Mouse (Mus musculus): ENCODE results near the gene Rpf1.

DNA sequence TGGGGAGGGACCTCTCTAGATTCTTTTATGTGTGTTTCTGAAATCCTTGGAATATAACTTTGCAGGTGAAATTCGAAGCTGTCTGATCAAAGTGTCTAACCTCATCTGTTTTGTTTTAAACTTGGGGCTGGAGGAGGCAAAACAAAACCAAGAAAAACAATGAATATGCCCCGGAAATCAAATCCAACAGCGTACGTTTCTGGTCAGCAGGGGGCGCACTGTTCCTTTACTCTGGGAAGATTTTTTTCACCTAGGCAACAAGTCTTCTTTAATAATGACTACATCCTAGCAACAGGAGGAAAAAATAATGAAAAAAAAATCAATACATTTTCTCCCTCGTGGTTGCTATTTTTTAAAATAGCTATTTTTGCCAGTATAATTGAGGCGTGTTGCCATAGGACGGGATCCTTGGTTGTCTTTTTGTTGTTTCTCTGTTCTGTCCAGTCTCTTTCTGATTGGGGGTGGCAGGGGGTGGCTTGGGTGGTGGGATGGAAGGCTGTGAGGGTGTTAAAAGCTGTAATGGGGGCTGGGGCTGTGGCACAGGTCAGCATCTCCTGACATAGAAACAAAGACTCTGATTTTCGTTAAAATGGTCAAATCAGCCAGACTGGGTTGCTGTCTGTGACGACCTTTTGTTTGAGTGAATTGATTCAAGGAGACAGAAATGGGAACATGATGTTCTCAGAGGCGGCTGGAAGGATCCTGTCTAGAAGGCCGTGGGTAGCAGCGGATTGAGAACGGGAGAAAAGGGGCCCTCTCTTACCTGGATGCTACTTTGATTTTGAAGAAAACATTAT lies 43.2 kb upstream of the Rpf1 start:
- peak; percentile 67 for TF ChIP-seq CTCF (IDR thresholded peaks at IDR 0.05; ENCODE audit: low read depth)
- no peak for TF ChIP-seq EP300 (IDR thresholded peaks at IDR 0.05; ENCODE audit: low read depth)
